Mouse (Mus musculus) layer of hippocampus, postnatal 25 days (tissue): ENCODE results near the gene Lyrm7. TPM values are rescaled to one million over a fixed set of nuclear protein-coding genes. Genes with fewer than 3 reads are reported as not detected.

Source experiments
- total RNA-seq, 2 experiments: library from RNA; stranded (reverse); gene quantifications; 2 replicates each; pipeline ENCODE4 v1.2.3; 2021

Gene Lyrm7
- total RNA-seq, 2 experiments from 2014 or later, result 24.0 to 41.7 TPM

Other genes with a start within 250 kb of the Lyrm7 start
- 100 to 1,000 TPM; 151 to 158 TPM for gene Cdc42se2, start 73.2 kb downstream of the Lyrm7 start, total RNA-seq
- gene Hint1, start 5.5 kb upstream of the Lyrm7 start, total RNA-seq, result 100 to 1,000 TPM; 262 to 295 TPM
- gene Gpx3, start 41.5 kb upstream of the Lyrm7 start, total RNA-seq, result 1 to 10 TPM; 4.6 to 5.6 TPM
- gene Tnip1, start 102.0 kb upstream of the Lyrm7 start, total RNA-seq, result 10 to 100 TPM; 33.1 to 38.0 TPM
- 10 to 100 TPM; 95.7 to 97.1 TPM for gene Anxa6, start 172.5 kb upstream of the Lyrm7 start, total RNA-seq
- under 1 TPM; 0.37 to 0.52 TPM for gene Ccdc69, start 217.2 kb upstream of the Lyrm7 start, total RNA-seq
- 10 to 100 TPM; 38.7 to 42.5 TPM for gene Gm2a, start 237.2 kb upstream of the Lyrm7 start, total RNA-seq